Mouse (Mus musculus): ENCODE data around the gene Gm14692. TPM values are rescaled to one million over a fixed set of nuclear protein-coding genes. Genes with fewer than 3 reads are reported as not detected.
"Not testable (repeated sequence)": the region's sequence is repeated elsewhere in the genome, so short reads cannot be mapped to it uniquely, and the experiment has no call there.

Gm14692 gene
- not detected for polyA plus RNA-seq (2012; fragmentation: generic; extraction: Trizol)

DNA sequence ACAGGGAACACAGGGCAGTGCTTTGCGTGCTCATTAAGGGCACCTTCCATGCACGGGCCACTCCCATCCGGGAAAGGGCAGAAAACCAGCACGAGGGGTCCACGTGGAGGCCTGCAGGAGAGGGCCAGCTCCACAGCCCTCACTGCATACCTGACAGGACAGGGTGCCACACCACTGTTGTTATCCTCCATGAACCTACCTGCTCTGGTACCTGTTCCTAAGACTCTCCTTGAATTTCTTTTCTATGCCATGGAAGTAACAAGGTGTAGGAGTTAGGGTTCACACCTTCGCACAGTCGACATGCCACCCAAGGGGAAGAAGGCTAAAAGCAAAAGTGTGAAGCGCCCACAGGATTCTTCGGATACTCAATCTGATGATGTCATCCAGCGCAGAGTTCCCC, at the start of gene Gm14692:
Gene Gm14692 (plus strand): TSS at position 301 of the 400 bp plus-strand sequence.
- not testable (repeated sequence) for H3K79me2 ChIP-seq (ENCODE audit: control insufficient read depth, insufficient read depth); H3K36me3 ChIP-seq (ENCODE audit: control insufficient read depth, insufficient read depth); H3K4me2 ChIP-seq (ENCODE audit: low read depth); H3K4me3 ChIP-seq; H3ac ChIP-seq (ENCODE audit: control insufficient read depth, insufficient read length); H3K27me3 ChIP-seq (ENCODE audit: control insufficient read depth, insufficient read depth, insufficient read length)

DNA sequence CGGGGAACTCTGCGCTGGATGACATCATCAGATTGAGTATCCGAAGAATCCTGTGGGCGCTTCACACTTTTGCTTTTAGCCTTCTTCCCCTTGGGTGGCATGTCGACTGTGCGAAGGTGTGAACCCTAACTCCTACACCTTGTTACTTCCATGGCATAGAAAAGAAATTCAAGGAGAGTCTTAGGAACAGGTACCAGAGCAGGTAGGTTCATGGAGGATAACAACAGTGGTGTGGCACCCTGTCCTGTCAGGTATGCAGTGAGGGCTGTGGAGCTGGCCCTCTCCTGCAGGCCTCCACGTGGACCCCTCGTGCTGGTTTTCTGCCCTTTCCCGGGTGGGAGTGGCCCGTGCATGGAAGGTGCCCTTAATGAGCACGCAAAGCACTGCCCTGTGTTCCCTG, 2.0 kb upstream of the Gm14692 start, which contains the start of gene Gm1140:
Gene Gm1140 (minus strand): TSS at position 101 of the 400 bp plus-strand sequence.
- not testable (repeated sequence) for H3K79me2 ChIP-seq (ENCODE audit: control insufficient read depth, insufficient read depth); H3K4me3 ChIP-seq; H3ac ChIP-seq (ENCODE audit: control insufficient read depth, insufficient read length); H3K4me2 ChIP-seq (ENCODE audit: low read depth); H3K27me3 ChIP-seq (ENCODE audit: control insufficient read depth, insufficient read depth, insufficient read length); H3K36me3 ChIP-seq (ENCODE audit: control insufficient read depth, insufficient read depth)

Other genes with a start within 250 kb of the Gm14692 start
- gene Gm1140, start 2.1 kb upstream of the Gm14692 start, polyA plus RNA-seq (2012; fragmentation: generic; extraction: Trizol) = not detected
- gene 4933436I01Rik, start 225.8 kb downstream of the Gm14692 start, polyA plus RNA-seq (2012; fragmentation: generic; extraction: Trizol) = not detected

Data from myocyte (in vitro differentiated cells).